Mouse (Mus musculus) kidney, embryonic 16.5 days (tissue): ENCODE measurements at regions not wholly inside any gene's neighbourhood (a gene's known extent, or its start where the extent isn't known, plus 50 kb on each side); places are given as distances from the start of the nearest gene placed in this dataset.

Experiments
- ATAC-seq: fragments of 200-750 bp; cut with Nextera tagmentation; 2 replicates; pipeline ENCODE4 v1.8.0; 2017; ENCODE audit warnings: moderate TSS enrichment; ENCODE audit not compliant: low FRiP score, low TSS enrichment
- H3K27ac ChIP-seq: fragments of 300-500 bp; sonication (generic); 2 replicates; pipeline ENCODE4 v1.5.1; 2014; ENCODE audit warnings: low read length
- H3K27me3 ChIP-seq: fragments of 300-500 bp; sonication (generic); 2 replicates; pipeline ENCODE4 v1.6.1; 2014; ENCODE audit warnings: low read length, control low read depth, mixed read lengths; ENCODE audit not compliant: insufficient read depth
- H3K36me3 ChIP-seq: fragments of 300-500 bp; sonication (generic); 2 replicates; pipeline ENCODE4 v1.6.1; 2014; ENCODE audit warnings: low read length, control low read depth, mixed read lengths; ENCODE audit not compliant: insufficient read depth
- H3K4me1 ChIP-seq: fragments of 300-500 bp; sonication (generic); 2 replicates; pipeline ENCODE4 v1.6.1; 2014; ENCODE audit warnings: low read length, control low read depth, mixed read lengths; ENCODE audit not compliant: insufficient read depth
- H3K4me2 ChIP-seq: fragments of 300-500 bp; sonication (generic); replicated peaks from 2 replicates; pipeline ENCODE4 v1.6.1; 2014; ENCODE audit warnings: low read depth, low read length
- H3K4me3 ChIP-seq: fragments of 300-500 bp; sonication (generic); 2 replicates; pipeline ENCODE4 v1.5.1; 2014; ENCODE audit warnings: mild to moderate bottlenecking, low read length
- H3K9ac ChIP-seq: fragments of 300-500 bp; sonication (generic); replicated peaks from 2 replicates; pipeline ENCODE4 v1.6.1; 2014; ENCODE audit warnings: low read length
- H3K9me3 ChIP-seq: fragments of 300-500 bp; sonication (generic); 2 replicates; pipeline ENCODE4 v1.6.1; 2016; ENCODE audit warnings: low read length, control low read depth
- WGBS: fragments of 180-500 bp; shearing (Covaris S2); extraction: QIAGEN DNeasy Blood & Tissue Kit; methylation state at CpG from one replicate; pipeline ENCODE4 v1.1.7; 2014; 5-methylcytosine and 5-hydroxymethylcytosine counted together

- no peaks in the 10 kb centered on the region for H3K9me3 ChIP-seq
- no peaks in the 10 kb centered on the region for H3K4me1 ChIP-seq
- no peaks in the 10 kb centered on the region for H3K27me3 ChIP-seq
- H3K36me3 ChIP-seq: no peaks in the 10 kb centered on the region
- ATAC-seq: no peak
- no peak overlapping the region for H3K4me3 ChIP-seq
- no peak overlapping the region for H3K4me2 ChIP-seq
- no peak overlapping the region for H3K27ac ChIP-seq
- H3K9ac ChIP-seq: no peak overlapping the region
- WGBS: 90% methylated on average over 1 of the region's 1 CpGs
Measured at GRCm38 (mm10) chr6:144839383-144839782, 57.6 kb upstream of the Sox5 start.

GRCm38 (mm10) chr6:144834323-144835183 is 52.8 kb upstream of the Sox5 start:
- Histone ChIP-seq H3K27me3 (no peaks in the 10 kb centered on the region), H3K27ac (no peak overlapping the region), H3K9ac (no peak overlapping the region), H3K4me1 (no peaks in the 10 kb centered on the region), H3K4me3 (no peak overlapping the region), H3K9me3 (no peaks in the 10 kb centered on the region), H3K4me2 (peak overlapping the region; percentile 19), H3K36me3 (no peaks in the 10 kb centered on the region)
- no peak for ATAC-seq
- WGBS: 34% methylated on average over 19 of the region's 19 CpGs
